Mouse (Mus musculus) testis, adult 2 months (tissue): ENCODE data around the gene Nab1.

Experiments
- CTCF ChIP-seq: fragments of 200-500 bp; IDR thresholded peaks from 2 replicates; pipeline ENCODE4 v1.5.1; 2012; ENCODE audit warnings: low read depth, mild to moderate bottlenecking, inconsistent platforms, low read length, moderate library complexity; ENCODE audit not compliant: control insufficient read depth, insufficient read depth, insufficient replicate concordance
- POLR2A ChIP-seq: fragments of 200-500 bp; IDR thresholded peaks from 2 replicates; pipeline ENCODE4 v1.6.1; 2012; ENCODE audit warnings: low read depth, mild to moderate bottlenecking, inconsistent platforms, low read length, moderate library complexity; ENCODE audit not compliant: control insufficient read depth

DNA sequence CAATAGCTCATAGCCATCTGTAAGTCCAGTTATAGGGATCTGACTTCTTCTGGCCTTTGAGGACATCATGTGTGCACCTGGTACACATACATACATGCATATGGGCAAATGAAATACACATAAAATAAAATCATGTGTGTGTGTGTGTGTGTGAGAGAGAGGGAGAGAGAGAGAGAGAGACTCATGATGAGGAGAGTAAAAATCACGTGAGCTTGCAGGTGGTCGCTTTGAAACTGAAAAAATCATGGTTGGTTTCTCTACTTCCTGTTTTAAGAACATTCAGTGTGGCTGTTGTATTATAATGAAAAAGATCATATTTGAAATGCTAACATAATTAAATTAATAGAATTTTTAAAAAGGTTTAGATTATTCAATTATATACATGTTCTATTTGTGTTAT is 69.9 kb downstream of the Nab1 start:
- TF ChIP-seq CTCF (no peak), POLR2A (no peak)
